8 mouse cellular contexts compared by ENCODE assay signal in the genomic region with DNA sequence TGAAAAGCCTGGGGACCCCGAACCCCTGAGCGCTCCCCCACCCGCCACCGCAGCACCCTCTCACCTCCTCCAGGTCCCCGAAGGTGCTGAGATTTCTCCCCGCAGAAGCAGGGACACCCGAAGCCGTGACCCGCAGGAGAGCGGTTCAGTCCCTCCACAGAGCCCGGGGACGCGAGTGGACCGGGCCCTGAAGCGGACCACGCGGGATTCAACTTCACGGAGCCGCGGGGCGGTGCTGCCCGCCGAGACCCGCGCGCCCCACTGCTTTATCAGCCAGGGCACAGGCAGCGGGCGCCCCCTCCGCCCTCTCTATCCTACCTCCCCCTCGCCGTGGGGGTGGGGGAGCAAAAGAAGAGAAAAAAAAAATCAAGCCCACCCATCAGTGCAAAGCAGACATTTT. TPM values are rescaled to one million over a fixed set of nuclear protein-coding genes. Genes with fewer than 3 reads are reported as not detected.
A peak's percentile ranks its signal among the peaks of the same experiment; 100 is the strongest.
DNase-seq lines count a peak whose midpoint lies in the region; ATAC-seq and TF ChIP-seq lines count a peak whose summit lies in the region.
"Had no signal": no experiment of that assay in that cellular context is flagged by ENCODE, and none has a peak within 500 bp of the region (broad histone marks: within the 10 kb centered on the region; RNA-seq: fewer than 3 reads in every experiment).

No protein-coding gene starts in this region.

- peak overlapping the region; percentile 64 for H3K9ac ChIP-seq in heart, embryonic 16.5 days (ENCODE audit: low read length)
- H3K9ac ChIP-seq in liver, postnatal 0 days (replicated peaks), result no peak overlapping the region

- TF ChIP-seq EP300 in liver, postnatal 0 days (IDR thresholded peaks at IDR 0.05; ENCODE audit: low read depth), result no peak

- peak overlapping the region; percentile 99 for H3K4me2 ChIP-seq in heart, embryonic 16.5 days (ENCODE audit: low read depth, low read length)
- H3K4me2 ChIP-seq in liver, postnatal 0 days (ENCODE audit: low read depth, low read length), result peak overlapping the region; percentile 64

- H3K36me3 ChIP-seq in heart, embryonic 16.5 days (ENCODE audit: control insufficient read depth, insufficient read depth), result no peaks in the 10 kb centered on the region
- H3K36me3 ChIP-seq in liver, postnatal 0 days (replicated peaks; ENCODE audit: insufficient read depth, low read length), result no peaks in the 10 kb centered on the region

- H3K27me3 ChIP-seq in heart, embryonic 16.5 days (ENCODE audit: control insufficient read depth, insufficient read depth, low read length), result peaks cover 18% of the 10 kb centered on the region
- H3K27me3 ChIP-seq in liver, postnatal 0 days (ENCODE audit: insufficient read depth, low read length), result peaks cover 35% of the 10 kb centered on the region

- H3K4me3 ChIP-seq in heart, embryonic 16.5 days (ENCODE audit: low read length), result peak overlapping the region; percentile 65
- peak overlapping the region; percentile 22 for H3K4me3 ChIP-seq in liver, postnatal 0 days (ENCODE audit: low read depth, low read length)

- under 1% methylated on average over 31 of the region's 31 CpGs for WGBS in heart, embryonic 16.5 days
- WGBS in liver, postnatal 0 days (ENCODE audit: insufficient replicate concordance), result 3% methylated on average over 29 of the region's 31 CpGs

- H3K27ac ChIP-seq in heart, embryonic 16.5 days (ENCODE audit: low read length), result no peak overlapping the region
- H3K27ac ChIP-seq in liver, postnatal 0 days (ENCODE audit: low read depth), result no peak overlapping the region
- H3K27ac ChIP-seq: macrophage had no signal

- H3K4me1 ChIP-seq in heart, embryonic 16.5 days (ENCODE audit: control insufficient read depth, insufficient read depth, low read length), result peaks cover 3% of the 10 kb centered on the region
- peaks cover 3% of the 10 kb centered on the region; the same call in 1 of the 2 replicates for H3K4me1 ChIP-seq in liver, postnatal 0 days (ENCODE audit: insufficient read depth)

- H3K9me3 ChIP-seq in heart, embryonic 16.5 days (replicated peaks; ENCODE audit: control insufficient read depth, low read length), result no peaks in the 10 kb centered on the region
- no peaks in the 10 kb centered on the region for H3K9me3 ChIP-seq in liver, postnatal 0 days (ENCODE audit: low read length)

- TF ChIP-seq CTCF in liver, postnatal 0 days (IDR thresholded peaks at IDR 0.05; ENCODE audit: low read depth), result no peak

- no peak for ATAC-seq in heart, embryonic 16.5 days (replicated peaks; ENCODE audit: extremely low read depth, insufficient read depth, low FRiP score)
- ATAC-seq in liver, postnatal 0 days, result no peak
- ATAC-seq in inflammation-experienced regulatory T-cells, adult 6 months, result no peak

- peak; percentile 6 for DNase-seq in kidney, postnatal 10 days
- DNase-seq in kidney, postnatal 36 days, result no peak
- DNase-seq in cerebellum, postnatal 36 days, result peak; percentile 22 to 39
- no peak for DNase-seq in liver, postnatal 0 days
- no peak for DNase-seq in spleen, adult 18-20 months

RNA-seq across cellular contexts. Expression of a gene that starts 0.4 kb away (rescaled TPM):
- 0.80 and 0.88 TPM in 2 replicates for polyA plus RNA-seq in heart, embryonic 16.5 days (2015; fragmentation: Nextera tagmentation; extraction: Ambion mirVana)
- 0.07 and 0.08 TPM in 2 replicates for polyA plus RNA-seq in liver, postnatal 0 days (2015; fragmentation: Nextera tagmentation; extraction: Ambion mirVana)
- polyA plus RNA-seq in inflammation-experienced regulatory T-cells, adult 6 months (2017; shearing (Covaris generic)), result not detected
- polyA plus RNA-seq: macrophage had no signal

Comparison
In these comparisons a context has a peak if more than half of its experiments do, and no peak if none do; other contexts are left out.
1. DNase-seq: peak in kidney, postnatal 10 days (single experiment) and cerebellum, postnatal 36 days (2 of 2); none in kidney, postnatal 36 days (0 of 2), liver, postnatal 0 days (single experiment) and spleen, adult 18-20 months (0 of 2).